Mouse (Mus musculus) ovary, postnatal 14 days (tissue): ENCODE data around the gene Adgrv1.

Source experiments
- DNase-seq: peaks from one replicate; pipeline ENCODE4 v3.0.0; 2022; ENCODE audit warnings: low spot score

Adgrv1 gene

GRCm38 (mm10) chr13:81407881-81408460 is 225.0 kb downstream of the Adgrv1 start:
- DNase-seq, result no peak

- no peak for DNase-seq
These were observed 230.1 kb downstream of the Adgrv1 start for GRCm38 (mm10) chr13:81402826-81403225.

DNA sequence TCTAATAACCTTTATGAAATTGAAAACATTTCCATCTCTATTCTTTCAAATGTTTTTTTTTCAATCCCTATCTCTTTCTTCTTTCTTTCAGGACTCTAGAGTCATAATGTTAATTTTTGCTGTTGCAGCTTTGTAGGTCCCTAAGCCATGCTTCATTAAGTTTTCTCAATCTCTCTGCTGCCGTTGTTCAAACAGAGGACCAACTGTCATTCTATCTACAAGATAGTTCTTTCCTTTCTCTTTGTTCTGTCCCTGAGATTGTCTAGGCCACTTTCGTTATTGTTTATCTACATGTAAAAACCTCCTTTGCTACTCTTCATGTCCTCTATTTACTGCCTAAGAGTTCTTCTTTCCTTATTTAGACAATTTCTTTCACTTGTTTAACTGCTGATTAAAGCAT is 230.8 kb downstream of the Adgrv1 start:
- no peak for DNase-seq

- DNase-seq, result no peak
These were observed 231.2 kb downstream of the Adgrv1 start for GRCm38 (mm10) chr13:81401742-81402141.

- no peak for DNase-seq
These were observed 247.2 kb downstream of the Adgrv1 start for GRCm38 (mm10) chr13:81385597-81386362.

- DNase-seq, result no peak
These were observed 251.1 kb downstream of the Adgrv1 start for GRCm38 (mm10) chr13:81381835-81382234.

DNA sequence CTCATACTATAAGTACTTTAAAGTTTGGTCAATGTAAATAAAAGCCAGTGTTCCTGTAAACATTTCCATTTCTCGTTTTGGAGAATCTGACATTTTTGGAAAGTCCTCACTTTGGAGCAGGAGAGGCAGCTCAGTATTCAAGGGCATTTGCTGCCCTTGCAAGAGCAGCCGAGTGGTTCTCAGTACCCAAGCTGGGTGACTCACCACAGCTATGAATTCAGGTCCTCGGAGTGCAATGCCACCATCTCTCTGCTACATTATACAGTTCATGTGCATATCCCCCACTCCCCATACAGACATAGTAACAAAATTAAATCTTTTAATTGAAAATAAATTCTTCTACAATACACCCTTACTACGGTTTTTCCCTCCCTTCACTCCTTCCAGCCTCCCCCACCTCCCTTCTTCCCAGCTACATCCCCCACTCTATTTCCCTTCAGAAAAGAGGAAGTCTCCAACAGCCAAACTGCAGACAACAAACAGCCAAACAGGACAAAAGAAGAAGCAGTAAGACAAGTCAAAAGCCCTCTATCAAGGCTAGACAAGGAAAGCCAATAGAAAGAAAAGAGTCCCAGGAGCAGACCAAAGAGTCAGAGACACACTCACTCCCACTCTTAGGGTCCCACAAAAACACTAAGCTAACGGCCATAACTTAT is 262.0 kb downstream of the Adgrv1 start:
- DNase-seq, result no peak

DNA sequence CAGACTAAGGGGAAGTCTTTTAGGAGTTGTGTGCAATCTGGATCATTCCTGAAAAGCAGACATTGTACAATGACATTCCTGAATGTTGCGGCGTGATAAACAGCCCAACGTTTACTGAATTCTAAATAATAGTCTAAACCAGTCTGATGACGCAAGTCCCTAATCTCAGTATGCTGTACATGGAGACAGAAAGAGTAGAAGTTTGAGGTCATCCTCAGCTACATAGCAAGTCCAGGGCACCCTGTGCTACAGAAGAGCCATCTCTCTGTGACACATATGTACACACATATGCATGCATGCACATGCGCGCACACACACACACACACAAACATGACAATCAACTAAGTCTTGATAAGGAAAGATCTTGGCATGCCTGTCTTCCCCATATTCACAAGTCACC is 262.8 kb downstream of the Adgrv1 start:
- DNase-seq, result no peak

- no peak for DNase-seq
These were observed 263.4 kb downstream of the Adgrv1 start for GRCm38 (mm10) chr13:81369564-81369963.

- no peak for DNase-seq
These were observed 264.0 kb downstream of the Adgrv1 start for GRCm38 (mm10) chr13:81368987-81369386.

DNA sequence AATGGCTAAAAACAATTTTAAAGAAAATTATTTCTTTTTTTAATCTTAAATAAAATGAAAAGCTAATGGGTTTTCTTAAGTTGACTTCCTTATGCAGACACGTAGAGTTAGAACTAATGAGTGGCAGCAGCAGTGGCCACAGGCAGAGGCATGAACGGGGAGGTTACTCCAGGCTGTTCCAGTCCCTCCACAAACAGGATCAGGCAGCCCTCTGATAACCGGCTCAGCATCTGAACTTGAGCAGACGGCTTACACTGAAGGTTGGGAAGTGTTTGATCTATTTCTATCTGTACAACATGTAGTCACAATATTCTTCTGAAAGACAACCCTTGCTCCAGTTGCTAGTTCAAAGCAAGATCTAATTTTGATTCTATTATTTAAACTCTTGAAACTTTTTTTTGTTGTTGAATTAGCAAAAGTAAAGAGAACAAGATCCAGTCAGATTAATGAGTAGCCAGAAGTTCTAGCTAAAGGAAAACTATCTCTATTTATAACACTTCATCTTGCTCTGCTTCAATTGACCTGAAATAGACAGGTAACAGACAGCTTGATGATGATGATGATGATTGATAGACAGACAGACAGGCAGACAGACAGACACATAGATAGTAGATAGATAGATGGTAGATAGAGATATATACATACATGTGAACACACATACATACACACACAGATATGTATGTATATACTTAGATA is 265.1 kb downstream of the Adgrv1 start:
- DNase-seq, result no peak

- no peak for DNase-seq
These were observed 272.6 kb downstream of the Adgrv1 start for GRCm38 (mm10) chr13:81360338-81360737.

DNA sequence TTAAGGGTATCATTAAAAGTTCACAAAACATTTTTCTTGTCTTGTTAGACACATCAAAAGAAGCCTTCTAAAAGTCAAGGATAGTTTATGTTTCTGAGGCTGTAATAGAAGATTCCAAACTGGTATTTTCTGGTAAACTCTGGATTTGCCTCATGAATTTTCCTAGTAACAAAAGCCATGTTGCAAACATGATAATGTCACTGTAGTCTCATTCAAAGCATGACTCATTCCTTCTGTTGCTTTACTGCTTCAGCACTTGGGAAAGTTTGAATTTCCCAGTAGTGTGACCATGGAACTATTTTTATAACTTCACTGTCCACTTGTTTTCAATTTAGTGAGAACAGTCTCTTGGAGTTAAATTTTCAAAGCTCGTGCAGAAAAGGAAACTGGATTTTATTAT is 274.2 kb downstream of the Adgrv1 start:
- DNase-seq, result no peak

DNA sequence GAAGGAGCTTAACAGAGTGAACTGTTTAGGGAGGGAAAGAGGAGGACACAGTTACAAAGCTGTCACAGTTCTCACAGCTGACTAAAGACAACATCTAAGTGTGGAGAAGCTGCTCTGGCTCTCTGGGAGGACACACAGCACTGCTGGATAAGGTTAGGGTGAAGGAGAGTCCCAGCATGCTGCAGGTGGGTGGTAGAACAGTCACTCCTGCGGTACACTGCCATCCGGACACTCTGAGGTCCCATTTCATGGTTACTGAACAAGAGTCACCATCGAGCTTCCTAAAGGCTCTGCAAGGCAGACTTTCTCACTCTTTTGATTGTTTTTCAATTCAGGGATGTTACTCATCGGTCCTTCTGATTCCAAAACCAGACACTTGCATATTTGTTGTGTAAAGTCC is 274.6 kb downstream of the Adgrv1 start:
- no peak for DNase-seq

DNA sequence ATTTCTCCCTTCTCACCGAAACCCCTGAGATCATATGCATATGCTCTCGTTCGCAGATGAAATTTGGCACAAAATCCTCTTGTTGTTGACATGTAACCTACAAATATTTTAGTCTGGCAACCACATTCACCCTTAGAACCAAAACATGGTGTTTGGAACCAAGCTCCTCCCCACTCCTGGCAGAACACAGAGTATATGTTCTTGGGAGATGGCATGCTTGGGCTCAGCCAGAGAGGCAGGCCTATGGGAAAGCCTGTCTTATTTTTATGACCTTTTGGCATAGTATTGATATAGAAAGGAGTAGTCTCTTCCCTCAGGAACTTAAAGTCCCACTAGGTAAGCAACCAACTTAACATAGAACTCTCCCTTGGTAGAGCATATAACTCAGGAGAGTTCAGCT is 275.7 kb downstream of the Adgrv1 start:
- DNase-seq, result no peak

DNA sequence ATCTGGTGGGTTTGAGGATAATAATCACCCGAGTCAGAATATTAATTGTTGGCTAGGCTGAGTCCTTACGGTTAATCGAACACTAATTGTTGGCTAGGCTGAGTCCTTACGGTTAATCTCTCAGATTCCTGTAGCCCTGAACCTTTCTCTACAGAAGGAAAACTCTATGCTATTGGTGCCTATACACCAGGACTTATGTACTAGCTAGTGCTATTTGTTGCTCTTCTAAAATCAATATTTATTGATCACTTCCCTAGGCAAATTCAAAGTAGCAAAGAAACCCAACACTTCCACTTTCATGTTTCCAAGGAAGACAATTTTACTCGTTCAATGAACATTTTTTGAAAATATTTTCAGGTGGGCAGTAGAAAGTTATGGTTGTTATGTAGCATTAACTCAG is 278.4 kb downstream of the Adgrv1 start:
- no peak for DNase-seq

DNA sequence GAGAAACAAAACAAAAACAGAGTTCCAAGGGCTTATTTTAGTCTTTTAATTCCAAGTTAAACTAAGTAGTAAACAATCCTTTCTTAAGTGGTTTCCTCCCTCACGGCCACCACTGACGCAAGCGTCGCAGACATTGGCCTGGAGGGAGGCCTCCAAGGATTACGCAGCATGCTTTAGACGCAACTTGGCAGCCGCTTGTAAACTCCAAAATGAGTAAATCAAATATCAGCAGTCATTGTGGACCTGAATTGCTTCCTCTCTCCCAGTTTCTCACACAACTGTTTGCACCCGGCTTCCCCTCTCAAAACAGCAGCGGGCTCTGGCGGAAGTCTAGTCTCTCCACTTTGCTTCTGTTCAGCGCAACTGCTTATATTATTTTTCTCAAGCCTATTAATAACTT is 280.7 kb downstream of the Adgrv1 start:
- DNase-seq, result no peak

- DNase-seq, result no peak
These were observed 281.3 kb downstream of the Adgrv1 start for GRCm38 (mm10) chr13:81351462-81352155.

GRCm38 (mm10) chr13:81347261-81347980 is 285.5 kb downstream of the Adgrv1 start:
- no peak for DNase-seq

- DNase-seq, result no peak
These were observed 289.9 kb downstream of the Adgrv1 start for GRCm38 (mm10) chr13:81342987-81343596.

- no peak for DNase-seq
These were observed 297.7 kb downstream of the Adgrv1 start for GRCm38 (mm10) chr13:81335241-81335640.
